Mouse (Mus musculus): ENCODE measurements around the gene Cep152.

Gene Cep152

DNA sequence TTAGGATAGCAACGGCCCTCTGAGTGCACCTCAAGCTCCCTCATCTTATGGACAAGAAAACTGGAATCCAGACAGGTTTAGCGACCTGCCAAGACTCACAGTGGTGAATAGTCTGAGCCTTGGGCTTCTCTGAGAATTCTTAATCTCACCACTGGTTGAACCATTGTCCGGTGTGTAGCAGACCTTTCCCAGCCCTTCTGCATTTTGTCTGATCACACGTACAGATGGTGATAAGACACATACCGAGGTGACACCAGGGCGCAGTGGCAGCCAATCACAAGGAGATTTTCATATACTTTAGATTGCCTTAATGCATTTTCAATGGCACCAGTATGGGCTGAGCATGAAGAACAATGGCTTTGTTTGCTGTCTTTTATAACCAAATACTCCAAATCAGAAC, 3.6 kb upstream of the Cep152 start:
- intact Hi-C loops (cut with DNase I) = no loop called here

DNA sequence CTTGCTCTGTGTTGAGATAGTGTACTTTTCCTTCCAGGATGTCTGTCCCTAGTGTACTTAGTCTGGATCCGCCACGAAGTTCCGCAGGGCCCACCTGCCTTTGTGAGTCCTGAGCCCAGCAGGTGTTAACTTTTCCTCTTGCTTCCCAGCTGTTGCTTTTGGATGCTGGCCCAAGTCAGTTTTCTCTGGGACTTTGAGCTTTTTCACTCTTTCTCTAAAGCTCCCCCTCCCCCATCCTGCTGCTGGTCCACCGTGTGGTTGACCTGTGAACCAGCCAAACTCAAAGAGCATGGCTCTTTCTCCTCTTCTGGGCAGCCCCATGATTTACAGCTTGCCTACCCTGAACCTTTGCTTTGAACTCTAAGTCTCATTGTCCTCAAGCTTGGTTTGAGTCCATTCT, 1.6 kb upstream of the Cep152 start:
- intact Hi-C loops (cut with DNase I) = no loop called here

DNA sequence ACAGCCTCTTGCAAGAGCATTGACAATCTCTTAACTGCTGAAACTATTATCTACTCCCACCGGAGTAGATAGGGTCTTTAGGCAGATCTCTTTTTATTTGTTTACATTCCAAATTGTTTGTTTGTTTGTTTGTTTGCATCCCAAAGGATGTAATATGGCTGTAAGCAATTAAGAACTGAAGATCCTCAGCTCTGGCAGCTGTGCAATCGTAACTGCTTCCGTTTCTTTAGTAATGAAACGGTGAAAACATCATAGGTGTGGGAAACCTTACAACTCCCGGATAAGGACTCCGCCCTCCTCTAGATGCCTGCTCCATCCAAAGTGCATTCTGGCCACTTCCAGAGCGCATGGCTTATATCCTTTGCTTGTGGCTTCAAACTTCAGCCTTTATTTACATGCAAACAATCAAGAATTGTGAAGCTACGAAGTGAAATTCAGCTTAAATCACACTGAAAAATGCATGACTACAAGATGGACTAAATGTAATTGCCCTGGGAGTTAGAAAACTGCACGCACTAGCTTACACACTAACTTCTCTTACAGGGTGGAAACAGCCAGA, 707 bp downstream of the Cep152 start:
- intact Hi-C loops (cut with DNase I) = no loop called here

DNA sequence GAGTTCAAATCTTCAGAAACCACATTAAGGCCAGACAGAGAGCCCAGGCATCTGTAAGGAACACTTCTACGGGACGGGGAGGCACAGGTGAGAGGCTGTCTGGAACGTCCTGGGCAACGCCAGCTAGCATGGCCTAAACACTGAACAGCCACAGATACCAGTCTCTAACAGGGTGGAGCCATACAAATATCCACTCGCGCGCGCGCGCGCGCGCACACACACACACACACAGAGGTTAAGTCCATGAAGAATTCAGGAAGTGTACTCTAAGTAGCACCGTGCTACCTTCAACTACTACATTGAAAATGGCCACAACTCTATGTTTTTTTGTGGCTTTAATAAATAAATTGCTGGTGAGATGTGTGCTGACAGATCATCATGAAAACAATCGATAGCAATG, 1.7 kb downstream of the Cep152 start:
- intact Hi-C loops (cut with DNase I) = no loop called here

DNA sequence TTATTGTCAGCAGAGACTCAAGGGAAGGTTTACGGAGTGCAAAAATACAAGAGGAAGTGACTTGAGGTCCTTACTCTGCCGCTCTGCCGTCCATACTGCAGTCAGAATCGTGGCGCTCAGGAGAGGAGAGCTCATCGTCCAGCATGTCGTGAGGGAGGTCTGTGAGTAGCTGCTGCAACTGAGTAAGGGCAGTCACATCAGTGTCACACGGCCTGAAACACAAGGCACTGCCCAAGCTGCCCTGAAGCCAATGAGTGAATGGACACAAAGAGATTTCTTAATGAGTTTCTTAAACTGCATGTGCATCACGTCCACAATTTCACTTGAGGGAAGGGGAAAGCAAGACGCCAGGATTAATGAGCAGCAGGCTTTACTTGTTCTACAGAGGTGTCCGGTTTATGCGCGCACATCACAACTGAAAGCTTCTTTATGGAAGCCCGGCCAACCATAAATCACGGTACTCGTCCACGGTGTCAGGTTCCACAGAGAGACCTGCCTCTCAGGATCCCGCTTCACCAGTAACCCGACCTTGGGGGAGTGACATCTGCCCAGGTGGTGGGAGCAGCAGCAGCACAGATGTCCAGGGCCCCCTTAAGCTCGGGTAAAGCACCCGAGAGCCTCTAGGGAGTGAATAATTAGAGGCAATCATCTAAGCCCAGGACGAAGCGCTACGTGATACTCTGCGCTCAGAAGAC, 4.6 kb downstream of the Cep152 start:
- intact Hi-C loops (cut with DNase I) = no loop called here

DNA sequence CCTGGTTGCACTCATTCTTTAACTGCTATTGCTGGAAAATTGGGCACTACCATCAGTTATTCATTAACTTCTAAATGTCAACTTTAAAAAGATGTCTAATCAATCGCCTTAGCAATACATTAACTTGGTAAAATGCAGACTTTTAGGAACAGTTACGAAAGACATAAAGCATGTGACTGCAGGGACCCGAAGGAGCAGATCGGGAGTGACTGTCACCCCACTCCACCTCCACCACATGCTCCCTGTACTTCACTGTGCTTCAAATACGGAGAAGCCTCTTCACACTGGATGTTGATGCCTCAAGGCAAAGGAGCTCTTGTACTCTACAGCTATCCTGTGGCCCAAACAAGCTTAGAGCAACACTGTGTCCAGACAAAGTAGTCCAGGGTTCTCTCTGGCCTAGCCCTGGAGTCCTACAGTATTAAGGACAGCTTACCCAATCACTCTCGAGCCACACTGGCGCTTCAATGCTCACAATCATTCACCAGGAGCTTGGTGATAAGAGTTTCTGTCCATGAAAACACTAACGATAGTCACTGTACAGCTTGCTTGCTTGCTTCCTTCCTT, 9.0 kb downstream of the Cep152 start:
- intact Hi-C loops (cut with DNase I) = no loop called here

DNA sequence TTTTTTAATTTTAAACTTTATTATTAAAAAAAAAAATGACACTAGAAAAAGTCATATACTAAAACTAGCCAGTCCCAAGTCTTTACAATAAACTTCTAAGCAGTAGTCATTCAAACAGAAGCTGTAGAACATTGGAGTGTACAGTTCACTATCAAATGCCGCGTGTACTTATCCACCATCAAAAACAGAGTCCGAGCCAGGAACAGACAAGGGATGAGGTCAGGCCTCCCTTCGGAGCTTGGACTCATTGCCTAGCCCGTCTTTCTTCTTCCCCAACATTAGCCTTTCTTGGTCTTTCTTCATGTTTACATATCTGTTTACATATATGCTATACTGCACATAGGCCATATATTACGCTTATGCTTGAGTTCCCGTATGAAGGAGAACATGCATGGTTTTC, 9.5 kb downstream of the Cep152 start:
- intact Hi-C loops (cut with DNase I) = no loop called here

DNA sequence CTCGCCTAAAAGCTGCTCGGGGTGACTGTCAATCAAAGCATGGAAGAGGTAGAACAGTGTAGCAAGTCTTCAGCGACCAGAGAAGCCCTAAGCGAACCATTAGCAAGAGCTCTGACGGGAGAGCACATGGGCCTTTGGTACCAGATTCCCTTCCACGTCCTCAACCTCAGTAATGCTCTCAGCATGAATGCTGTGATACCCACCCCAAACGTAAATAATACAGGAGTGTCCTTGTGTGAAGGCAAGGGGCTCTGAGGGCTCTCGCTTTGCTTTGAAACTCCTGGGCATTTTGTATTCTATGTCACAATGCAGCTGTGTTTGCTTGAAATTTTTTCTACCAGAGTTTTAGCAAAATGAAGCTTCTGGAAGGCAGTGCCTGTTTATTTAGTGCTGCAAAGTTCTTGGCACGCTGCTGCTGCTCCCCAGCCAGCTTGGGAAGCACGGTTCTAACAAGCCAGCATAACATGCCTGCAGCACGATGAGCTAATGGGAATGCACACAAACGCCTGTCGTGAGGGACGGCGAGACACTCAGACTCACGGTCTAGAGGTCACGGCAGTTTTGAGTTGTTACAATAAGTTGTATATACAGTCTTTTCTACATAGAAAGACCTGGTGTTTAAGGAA, 18.6 kb downstream of the Cep152 start:
- intact Hi-C loops (cut with DNase I) = loop anchor here (10.0 kb wide), 1 partner anchor 272 kb away; no protein-coding TSS in a partner anchor

DNA sequence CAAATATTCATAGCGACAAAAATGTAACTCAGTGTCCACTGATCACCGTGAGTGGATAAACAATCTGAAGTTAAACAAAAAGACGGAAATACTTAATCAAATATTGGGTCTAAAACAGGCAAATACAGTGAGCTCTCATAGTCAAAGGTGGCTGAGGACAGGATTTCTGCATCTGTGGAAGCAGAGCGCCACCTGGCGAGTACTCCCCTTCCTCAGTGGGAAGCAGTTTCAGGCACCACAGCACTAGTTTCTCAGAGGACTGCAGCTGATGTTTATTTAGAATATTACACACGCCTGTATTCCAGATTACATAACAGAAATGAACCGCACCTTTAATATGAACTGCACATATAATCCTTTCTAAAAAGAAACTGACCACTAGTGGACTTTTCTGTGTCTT, 20.3 kb downstream of the Cep152 start:
- intact Hi-C loops (cut with DNase I) = loop anchor here (5.0 to 10.0 kb wide), 2 partner anchors 270 to 342 kb away; no protein-coding TSS in a partner anchor

DNA sequence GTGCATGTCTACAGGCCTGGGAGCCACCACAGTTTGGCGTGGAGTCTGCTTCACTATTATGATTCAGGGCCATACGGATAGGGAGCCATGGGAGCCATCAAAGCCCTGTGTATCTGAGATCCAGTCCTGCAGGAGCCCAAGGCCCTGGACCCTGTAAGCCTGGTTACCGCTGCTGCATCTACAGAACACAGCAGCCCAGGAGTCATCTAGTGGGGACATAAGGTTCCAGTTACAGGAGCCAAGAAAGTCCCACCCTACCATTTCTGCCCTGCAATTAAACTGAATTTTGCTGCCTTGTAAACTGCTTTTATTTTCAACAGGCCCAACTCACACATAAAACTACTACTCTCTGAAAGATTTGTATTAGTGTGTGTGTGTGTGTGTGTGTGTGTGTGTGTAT, 21.9 kb downstream of the Cep152 start:
- intact Hi-C loops (cut with DNase I) = loop anchor here (5.0 to 10.0 kb wide), 2 partner anchors 268 to 341 kb away; no protein-coding TSS in a partner anchor

DNA sequence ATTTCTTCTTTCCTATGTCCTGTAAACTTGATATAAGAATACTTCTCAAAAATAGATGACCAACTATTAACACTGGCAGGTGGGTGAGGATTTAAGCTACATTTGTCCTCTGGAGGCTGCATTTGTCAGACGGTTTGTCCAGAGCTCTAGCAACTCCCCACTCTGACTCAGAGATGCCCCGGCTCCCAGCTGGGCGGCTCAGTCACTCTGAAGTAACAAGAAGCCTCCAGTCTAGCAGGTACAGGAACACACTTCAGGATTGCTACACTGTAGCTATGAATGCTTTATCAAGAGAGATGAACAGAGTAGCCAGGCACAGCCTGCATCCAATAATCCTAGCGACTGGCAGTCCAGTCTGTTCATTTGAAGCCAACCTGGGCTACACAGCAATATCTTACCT, 26.0 kb downstream of the Cep152 start:
- intact Hi-C loops (cut with DNase I) = no loop called here

DNA sequence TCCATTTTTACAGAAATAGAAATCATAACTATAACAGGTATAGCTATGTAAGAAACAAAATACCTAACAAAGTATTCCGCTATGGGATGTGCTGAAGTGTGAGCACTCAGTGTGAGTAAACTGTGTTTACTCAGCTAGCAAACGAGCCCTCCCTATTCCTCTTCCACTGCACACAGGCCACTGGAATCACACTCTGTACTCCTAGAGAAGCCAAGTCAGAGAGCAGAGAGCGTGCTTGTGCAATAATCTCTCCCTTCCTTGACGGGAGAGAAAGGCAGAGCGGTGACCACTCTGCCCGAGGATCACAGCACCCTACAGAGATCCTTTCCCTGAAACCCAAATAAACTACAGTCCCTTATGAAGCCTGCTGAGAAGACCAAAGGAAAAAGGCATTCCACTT, 26.7 kb downstream of the Cep152 start:
- intact Hi-C loops (cut with DNase I) = no loop called here

DNA sequence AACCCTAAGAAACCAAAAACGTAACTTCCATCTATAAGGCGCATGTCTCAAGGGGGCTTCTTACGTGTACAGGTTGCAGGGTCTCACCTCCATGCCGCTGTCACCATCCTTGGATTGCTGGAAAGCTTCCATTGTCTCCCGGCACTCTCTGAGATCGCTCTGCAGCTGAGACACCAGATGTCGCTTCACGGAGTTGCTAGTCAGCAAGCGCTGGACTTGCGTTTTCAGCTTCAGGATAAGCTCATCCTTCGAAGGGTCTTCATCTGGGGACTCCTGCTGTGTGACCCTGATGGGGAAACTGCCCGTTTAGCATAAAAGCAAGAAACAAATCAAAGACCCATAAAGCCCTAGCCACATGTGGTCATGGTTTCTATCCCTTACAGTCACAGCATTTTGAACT, 30.1 kb downstream of the Cep152 start:
- intact Hi-C loops (cut with DNase I) = no loop called here

DNA sequence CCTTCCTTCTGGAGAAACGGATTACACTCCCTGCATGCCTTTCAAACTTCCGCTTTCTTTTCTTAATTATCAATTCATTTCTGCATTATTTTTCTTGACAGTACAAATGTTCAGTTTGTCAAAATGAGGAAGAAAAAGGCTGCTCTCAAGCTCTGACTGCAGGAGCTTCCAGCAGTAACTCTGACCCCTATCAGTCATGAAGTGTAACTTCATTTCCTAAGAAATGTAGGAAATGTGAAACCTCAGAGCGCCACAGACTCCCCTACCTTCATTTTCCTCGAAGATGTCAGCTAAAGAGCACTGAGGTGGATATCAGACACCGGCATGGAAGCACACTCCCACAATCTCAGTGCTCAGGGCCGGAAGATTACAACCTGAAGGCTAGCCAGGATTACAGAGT, 30.8 kb downstream of the Cep152 start:
- intact Hi-C loops (cut with DNase I) = no loop called here

DNA sequence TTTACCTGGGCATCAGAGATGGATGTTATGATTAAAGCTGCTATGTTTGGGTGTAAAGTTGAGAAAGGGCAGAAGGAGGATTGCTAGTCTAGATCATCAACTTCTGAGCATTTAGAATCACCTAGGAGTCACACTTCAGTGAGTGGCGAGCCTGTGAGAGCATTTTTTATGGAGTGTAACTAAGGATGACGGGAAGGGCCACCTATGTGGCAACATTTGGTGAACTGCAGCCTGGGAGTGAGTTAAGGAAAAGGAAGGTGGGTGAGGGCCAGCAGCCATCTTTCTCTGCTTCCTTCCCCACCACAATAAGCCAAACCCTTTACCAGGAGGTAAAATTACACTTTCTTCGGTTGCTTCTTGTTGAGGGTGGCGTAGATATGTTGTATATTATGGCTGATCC, 33.0 kb downstream of the Cep152 start:
- intact Hi-C loops (cut with DNase I) = no loop called here

DNA sequence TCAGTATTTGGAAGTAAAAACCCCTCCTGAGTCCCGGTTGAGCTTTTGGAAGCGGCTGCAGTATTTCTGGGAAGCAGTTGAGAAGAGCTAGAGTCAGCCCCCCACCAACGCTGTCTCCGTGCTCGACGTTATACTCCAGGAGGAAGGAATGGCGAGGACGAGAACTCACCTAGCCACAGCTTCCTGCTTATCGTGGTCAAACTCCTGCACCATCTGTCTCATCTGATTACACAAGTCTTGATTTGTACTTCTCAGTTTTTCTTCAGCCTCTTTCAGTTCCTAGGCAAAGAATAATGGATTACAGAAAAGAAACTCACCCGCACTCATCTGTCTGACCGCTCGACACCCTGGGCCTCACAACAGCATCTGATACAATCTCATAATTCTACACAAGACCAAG, 35.6 kb downstream of the Cep152 start:
- intact Hi-C loops (cut with DNase I) = no loop called here

DNA sequence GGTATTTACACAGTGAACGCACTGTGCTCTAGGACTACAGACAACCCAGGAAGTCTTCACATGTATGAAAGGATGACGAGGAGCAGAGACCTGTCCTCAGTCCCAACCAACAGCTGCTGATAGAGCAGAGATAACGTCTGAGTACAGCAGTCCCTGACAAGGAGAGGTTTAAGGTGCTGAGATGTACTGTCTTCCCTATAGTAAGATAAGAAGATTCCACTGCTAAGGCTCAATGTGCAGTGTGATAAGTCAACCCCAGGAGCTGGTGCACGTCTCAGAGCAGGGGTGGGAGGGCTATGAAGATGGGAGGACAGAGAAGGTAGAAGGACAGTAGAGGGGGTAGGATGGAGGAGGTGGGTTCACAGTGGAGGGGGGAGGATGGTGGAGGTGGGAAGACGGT, 43.8 kb downstream of the Cep152 start:
- intact Hi-C loops (cut with DNase I) = no loop called here

DNA sequence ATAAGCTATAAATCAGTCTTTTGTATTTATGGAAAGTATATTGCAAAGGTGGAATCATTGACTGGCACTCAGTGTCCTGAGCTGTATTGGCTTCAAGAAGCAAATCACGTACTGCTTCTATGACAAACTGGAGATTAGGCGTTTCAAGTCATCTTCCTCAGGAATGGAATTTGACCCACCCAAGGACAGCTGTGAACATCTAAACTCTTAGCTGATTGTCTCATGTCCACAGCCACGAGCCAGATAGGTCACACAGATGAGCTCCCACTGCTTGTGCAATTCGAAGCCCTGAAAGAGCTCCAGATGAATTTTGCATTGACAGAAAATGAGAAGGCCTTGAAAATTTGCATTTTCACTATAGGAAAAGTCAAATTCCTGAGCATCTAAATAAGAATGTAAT, 47.2 kb downstream of the Cep152 start:
- intact Hi-C loops (cut with DNase I) = no loop called here

DNA sequence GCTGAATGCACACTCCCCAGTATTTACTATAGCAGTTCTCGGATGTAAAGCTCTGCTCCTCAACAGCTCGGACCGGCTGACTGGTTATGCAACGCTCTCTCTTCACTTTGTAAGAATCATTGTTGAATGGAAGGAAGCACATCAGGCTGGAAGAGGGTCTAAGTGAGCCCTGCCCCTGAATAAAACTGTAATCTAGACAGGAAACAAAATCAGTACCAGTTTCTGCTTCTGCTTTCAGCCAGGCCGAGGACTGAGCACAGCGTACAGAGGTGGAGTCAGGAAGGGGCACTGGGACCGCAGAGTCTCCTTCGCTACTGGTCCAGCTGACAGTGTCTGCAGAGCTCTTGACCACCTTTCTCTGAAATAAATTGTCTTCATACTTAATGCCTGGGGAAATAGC, 48.4 kb downstream of the Cep152 start:
- intact Hi-C loops (cut with DNase I) = no loop called here

DNA sequence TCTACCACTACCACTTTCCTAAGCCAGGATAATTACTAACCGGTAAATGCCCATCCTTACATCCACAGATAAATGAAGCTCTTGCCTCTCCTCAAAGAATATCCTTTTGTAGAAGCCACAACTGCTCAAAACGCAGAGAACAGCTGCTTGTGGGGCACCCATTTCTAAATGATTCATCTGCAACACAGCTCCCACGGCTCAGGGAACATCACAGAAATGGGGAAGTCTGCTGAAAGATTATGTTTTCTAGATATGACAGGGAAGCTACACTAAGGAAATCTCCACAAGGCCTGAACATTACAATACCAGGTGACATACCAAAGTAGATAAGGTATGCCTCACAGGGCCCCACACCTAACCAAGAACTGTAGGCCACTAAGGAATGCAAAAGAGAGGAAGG, 49.1 kb downstream of the Cep152 start:
- intact Hi-C loops (cut with DNase I) = no loop called here

DNA sequence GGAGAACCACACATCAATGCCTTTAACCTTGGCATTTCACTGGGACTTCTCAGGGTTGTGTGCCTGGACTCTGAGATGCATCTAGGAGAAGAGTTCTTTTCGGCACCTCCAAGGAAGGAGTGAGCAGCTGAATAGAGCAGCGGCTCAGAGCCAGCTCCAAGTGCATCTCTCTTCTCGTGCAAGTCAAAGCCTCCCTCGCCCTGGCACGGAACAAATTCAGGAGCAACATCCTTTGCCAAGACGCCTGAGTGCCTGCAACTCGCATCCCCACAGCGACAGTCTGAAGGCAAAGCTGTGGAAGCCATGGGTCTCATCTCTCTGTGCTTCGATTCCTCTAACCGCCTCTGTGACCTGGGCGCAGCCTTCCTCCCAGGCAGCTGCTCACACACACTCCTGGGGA, 61.0 kb downstream of the Cep152 start:
- intact Hi-C loops (cut with DNase I) = no loop called here

DNA sequence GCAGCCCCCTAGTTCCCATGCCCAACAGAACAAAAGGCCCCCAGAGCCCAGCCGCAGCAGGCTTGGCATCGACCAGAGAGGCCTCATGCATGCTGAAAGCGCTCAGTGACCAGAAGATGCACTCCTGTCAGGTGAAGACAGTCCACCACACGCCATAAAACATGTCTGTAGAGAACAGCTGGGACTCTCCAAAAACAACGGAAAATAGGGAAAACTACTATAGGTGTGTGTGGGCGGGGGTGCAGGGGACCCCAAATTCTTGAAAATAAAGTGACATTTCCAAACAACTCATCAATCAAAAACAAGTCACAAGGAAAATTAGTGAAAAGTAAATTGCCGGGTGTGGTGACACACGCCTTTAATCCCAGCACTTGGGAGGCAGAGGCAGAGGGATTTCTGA, 62.5 kb downstream of the Cep152 start:
- intact Hi-C loops (cut with DNase I) = no loop called here

DNA sequence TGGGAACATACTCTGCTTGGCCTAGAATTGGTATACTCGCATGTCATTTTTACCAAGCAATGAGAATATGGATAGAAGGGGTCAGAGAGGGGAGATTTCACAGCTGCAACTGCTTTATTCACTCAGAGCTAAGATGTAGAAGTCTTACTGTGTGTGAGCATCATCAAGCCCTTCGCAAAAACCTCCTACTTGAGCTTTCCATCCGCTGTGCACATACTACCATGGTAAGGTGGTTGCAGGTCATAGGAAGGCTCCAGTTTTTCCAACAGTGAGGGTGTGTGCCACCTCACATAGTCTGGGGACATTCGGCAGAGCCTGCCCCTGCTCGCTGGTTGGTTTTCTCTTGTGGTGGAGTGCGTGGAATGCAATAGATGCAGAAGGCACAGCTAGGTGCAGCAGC, 64.9 kb downstream of the Cep152 start:
- intact Hi-C loops (cut with DNase I) = no loop called here

All from adrenal gland (tissue).